8 mouse cellular contexts compared by ENCODE assay signal in genomic region chr2:132384511-132385193, GRCm38 (mm10). TPM values are rescaled to one million over a fixed set of nuclear protein-coding genes. Genes with fewer than 3 reads are reported as not detected.
DNase-seq lines count a peak whose midpoint lies in the region; ATAC-seq and TF ChIP-seq lines count a peak whose summit lies in the region.

No protein-coding gene starts in this region.

- H3K27ac ChIP-seq in lung, postnatal 0 days (ENCODE audit: low read length) = no peak overlapping the region
- no peak overlapping the region for H3K27ac ChIP-seq in hindbrain, embryonic 11.5 days (ENCODE audit: low read depth, low read length)
- H3K27ac ChIP-seq in midbrain, embryonic 13.5 days = no peak overlapping the region; the same call in 1 of the 2 replicates

- ATAC-seq in CD4-positive, CD25-positive, alpha-beta regulatory T cell, adult 4 months = no peak
- no peak; the same call in 1 of the 2 replicates for ATAC-seq in lung, postnatal 0 days
- peak; percentile 57 for ATAC-seq in hindbrain, embryonic 11.5 days (ENCODE audit: low FRiP score)
- ATAC-seq in midbrain, embryonic 13.5 days = peak; percentile 72
- ATAC-seq in inflammation-experienced regulatory T-cells, adult 6 months = no peak

- H3K9me3 ChIP-seq in lung, postnatal 0 days (ENCODE audit: low read length) = no peaks in the 10 kb centered on the region
- no peaks in the 10 kb centered on the region for H3K9me3 ChIP-seq in hindbrain, embryonic 11.5 days (ENCODE audit: control insufficient read depth, low read length)
- no peaks in the 10 kb centered on the region for H3K9me3 ChIP-seq in midbrain, embryonic 13.5 days

- no peak overlapping the region for H3K9ac ChIP-seq in lung, postnatal 0 days (replicated peaks; ENCODE audit: low read depth)
- peak overlapping the region; percentile 36 for H3K9ac ChIP-seq in hindbrain, embryonic 11.5 days (ENCODE audit: low read depth, low read length)
- H3K9ac ChIP-seq in midbrain, embryonic 13.5 days (replicated peaks) = peak overlapping the region; percentile 68

- peak overlapping the region; percentile 77 for H3K4me2 ChIP-seq in lung, postnatal 0 days (replicated peaks; ENCODE audit: low read depth, low read length)
- H3K4me2 ChIP-seq in hindbrain, embryonic 11.5 days (replicated peaks; ENCODE audit: low read depth, low read length) = peak overlapping the region; percentile 96
- peak overlapping the region; percentile 94 for H3K4me2 ChIP-seq in midbrain, embryonic 13.5 days (replicated peaks)

- no peak for TF ChIP-seq EP300 in lung, postnatal 0 days (IDR thresholded peaks at IDR 0.05)

- no peaks in the 10 kb centered on the region; the same call in 1 of the 2 replicates for H3K27me3 ChIP-seq in lung, postnatal 0 days (replicated peaks; ENCODE audit: insufficient read depth, low read length)
- H3K27me3 ChIP-seq in hindbrain, embryonic 11.5 days (ENCODE audit: control insufficient read depth, insufficient read depth, low read length) = peaks cover 10% of the 10 kb centered on the region
- peaks cover 60% of the 10 kb centered on the region for H3K27me3 ChIP-seq in midbrain, embryonic 13.5 days

- H3K4me1 ChIP-seq in lung, postnatal 0 days (ENCODE audit: insufficient read depth, low read depth, low read length) = peaks cover 7% of the 10 kb centered on the region
- 0 out of 2 replicates have a peak, but pooled peaks cover 2% of the 10 kb centered on the region for H3K4me1 ChIP-seq in hindbrain, embryonic 11.5 days (replicated peaks; ENCODE audit: control insufficient read depth, insufficient read depth, low read length)
- peaks cover 14% of the 10 kb centered on the region for H3K4me1 ChIP-seq in midbrain, embryonic 13.5 days (replicated peaks)

- WGBS in lung, postnatal 0 days = 2% methylated on average over 31 of the region's 31 CpGs
- WGBS in hindbrain, embryonic 11.5 days = 0% methylated on average over 31 of the region's 31 CpGs
- WGBS in midbrain, embryonic 13.5 days = under 1% methylated on average over 31 of the region's 31 CpGs

- H3K4me3 ChIP-seq in lung, postnatal 0 days (ENCODE audit: low read depth, low read length) = peak overlapping the region; percentile 38
- peak overlapping the region; percentile 51 for H3K4me3 ChIP-seq in hindbrain, embryonic 11.5 days (ENCODE audit: low read depth, low read length)
- H3K4me3 ChIP-seq in midbrain, embryonic 13.5 days (replicated peaks) = peak overlapping the region; percentile 57

- DNase-seq in CD4-positive, CD25-positive, alpha-beta regulatory T cell, adult 2 months (ENCODE audit: low read depth, low spot score) = peak; percentile 3
- no peak for DNase-seq in lung, postnatal 0 days (ENCODE audit: low spot score)
- no peak for DNase-seq in lung, postnatal 36 days
- DNase-seq in hindbrain, embryonic 11.5 days (ENCODE audit: low spot score) = peak; percentile 63
- DNase-seq in layer of hippocampus, adult 18-20 months (ENCODE audit: low spot score in 2 of 2) = no peak

- no peak for TF ChIP-seq CTCF in lung, postnatal 0 days (IDR thresholded peaks at IDR 0.05)

- H3K36me3 ChIP-seq in lung, postnatal 0 days (ENCODE audit: insufficient read depth, low read length) = no peaks in the 10 kb centered on the region
- no peaks in the 10 kb centered on the region for H3K36me3 ChIP-seq in hindbrain, embryonic 11.5 days (ENCODE audit: control insufficient read depth, insufficient read depth, low read length)
- H3K36me3 ChIP-seq in midbrain, embryonic 13.5 days = no peaks in the 10 kb centered on the region

RNA-seq across cellular contexts. Expression of gene Prokr2, which starts 0.6 kb away (rescaled TPM):
- not detected for polyA plus RNA-seq in CD4-positive, CD25-positive, alpha-beta regulatory T cell, adult 4 months (2017; shearing (Covaris generic))
- polyA plus RNA-seq in lung, postnatal 0 days (2015; fragmentation: Nextera tagmentation; extraction: Ambion mirVana) = not detected in 2 replicates
- 0.45 and 0.82 TPM in 2 replicates for polyA plus RNA-seq in hindbrain, embryonic 11.5 days (2014; fragmentation: Nextera tagmentation; extraction: Ambion mirVana)
- 3.6 and 9.2 TPM in 2 replicates for polyA plus RNA-seq in midbrain, embryonic 13.5 days (2015; fragmentation: Nextera tagmentation; extraction: Ambion mirVana)
- under 1 TPM in 1 of 3 experiments, not detected in 2; 0.13 TPM for polyA plus RNA-seq in inflammation-experienced regulatory T-cells, adult 6 months (2017; shearing (Covaris generic))
- 1 to 10 TPM; 1.9 TPM for total RNA-seq in layer of hippocampus, adult 18-20 months (2021)

Comparison
In these comparisons a context has a peak if more than half of its experiments do, and no peak if none do; other contexts are left out.
1. DNase-seq: peak in CD4-positive, CD25-positive, alpha-beta regulatory T cell, adult 2 months (single experiment) and hindbrain, embryonic 11.5 days (single experiment); none in lung, postnatal 0 days (single experiment), lung, postnatal 36 days (single experiment) and layer of hippocampus, adult 18-20 months (0 of 2).
2. ATAC-seq: peak in hindbrain, embryonic 11.5 days (single experiment) and midbrain, embryonic 13.5 days (single experiment); none in CD4-positive, CD25-positive, alpha-beta regulatory T cell, adult 4 months (single experiment), lung, postnatal 0 days (single experiment) and inflammation-experienced regulatory T-cells, adult 6 months (single experiment).
3. Peak in every context shown above with its lines, with median percentiles within 50 percentile points of each other: H3K4me2 ChIP-seq and H3K4me3 ChIP-seq.